Mouse (Mus musculus): ENCODE data around the gene 1810010H24Rik.

The 1810010H24Rik gene

DNA sequence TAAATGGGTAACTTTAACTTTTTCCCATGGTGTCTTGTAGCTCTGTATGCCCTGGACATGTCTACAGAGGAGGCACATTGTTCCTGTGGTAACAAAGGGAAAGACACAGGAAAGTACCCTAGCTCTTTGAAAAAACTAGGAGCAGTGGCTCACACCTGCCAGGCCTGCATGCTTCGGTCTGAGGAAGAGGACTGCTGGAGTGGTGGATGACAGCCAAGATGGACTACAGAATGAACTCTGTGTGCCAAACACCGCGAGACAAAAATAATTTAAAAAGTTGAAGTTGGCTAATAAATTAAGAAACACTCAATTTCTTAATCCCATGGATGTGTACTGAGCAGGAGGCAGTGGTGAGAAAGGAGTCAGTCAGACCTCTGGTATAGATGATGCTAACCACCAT is 15.9 kb downstream of the 1810010H24Rik start:
- in situ Hi-C loops (cut with MboI, MseI): loop anchor here (10.0 kb wide), 1 partner anchor 747 kb away; no protein-coding TSS in a partner anchor

DNA sequence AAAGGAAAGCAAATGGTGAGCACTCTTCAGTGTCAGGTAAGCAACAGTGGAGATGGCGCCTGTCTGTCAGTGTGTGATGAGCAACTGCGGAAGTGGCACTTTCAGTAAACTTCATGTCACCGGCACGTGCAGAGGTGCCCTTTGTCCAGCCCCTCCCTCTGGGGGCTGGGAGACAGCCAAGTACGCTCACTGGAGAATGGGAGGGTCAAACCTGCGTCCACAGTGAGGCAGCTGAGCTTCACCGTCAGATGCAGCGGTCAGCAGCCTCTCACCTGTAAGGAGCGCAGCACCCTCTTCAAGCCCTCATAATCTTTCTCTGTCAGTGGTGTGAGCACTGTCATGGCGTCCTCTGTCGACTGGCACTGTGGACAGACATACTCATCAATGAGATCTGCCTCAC is 17.9 kb downstream of the 1810010H24Rik start:
- in situ Hi-C loops (cut with MboI, MseI): loop anchor here (10.0 kb wide), 1 partner anchor 749 kb away; no protein-coding TSS in a partner anchor

DNA sequence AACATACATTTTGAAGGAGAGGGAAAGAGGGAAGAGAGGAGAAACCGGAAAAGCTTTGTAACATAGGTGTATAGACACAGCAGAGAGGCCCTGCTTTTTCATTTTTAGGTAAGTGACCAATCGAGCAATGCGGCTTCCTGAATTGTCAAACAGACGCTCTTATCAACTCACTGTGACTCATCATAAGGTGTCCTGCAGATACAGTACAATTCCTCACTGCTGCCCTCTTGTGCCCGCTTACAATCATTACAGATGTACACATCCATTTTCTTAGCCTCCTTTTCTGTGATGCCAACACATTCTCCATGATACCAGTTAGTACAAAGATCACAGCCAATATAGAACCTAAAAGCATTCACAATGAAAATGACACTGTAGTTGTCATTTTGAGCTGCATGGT is 18.8 kb downstream of the 1810010H24Rik start:
- in situ Hi-C loops (cut with MboI, MseI): loop anchor here (10.0 kb wide), 1 partner anchor 750 kb away; no protein-coding TSS in a partner anchor

DNA sequence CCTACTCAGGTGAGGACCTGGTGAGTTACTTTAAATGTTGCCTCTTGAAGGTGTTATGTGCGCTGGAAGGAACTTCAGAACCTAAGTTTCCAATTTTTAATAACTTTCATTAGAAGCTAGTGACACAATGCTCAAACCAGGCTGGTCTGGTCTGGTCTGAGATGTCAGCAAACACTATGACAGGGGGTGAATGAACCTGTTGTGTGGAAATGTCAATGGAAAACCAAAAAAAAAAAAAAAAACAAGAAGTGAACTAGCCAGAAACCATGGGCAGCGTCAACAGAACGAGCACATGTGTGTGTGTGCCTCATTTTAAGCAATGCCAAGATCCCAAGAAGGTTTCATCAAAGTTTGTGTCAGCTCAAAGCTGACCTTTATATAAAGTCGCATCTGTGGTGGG is 20.1 kb downstream of the 1810010H24Rik start:
- in situ Hi-C loops (cut with MboI, MseI): loop anchor here (10.0 kb wide), 1 partner anchor 751 kb away; no protein-coding TSS in a partner anchor

DNA sequence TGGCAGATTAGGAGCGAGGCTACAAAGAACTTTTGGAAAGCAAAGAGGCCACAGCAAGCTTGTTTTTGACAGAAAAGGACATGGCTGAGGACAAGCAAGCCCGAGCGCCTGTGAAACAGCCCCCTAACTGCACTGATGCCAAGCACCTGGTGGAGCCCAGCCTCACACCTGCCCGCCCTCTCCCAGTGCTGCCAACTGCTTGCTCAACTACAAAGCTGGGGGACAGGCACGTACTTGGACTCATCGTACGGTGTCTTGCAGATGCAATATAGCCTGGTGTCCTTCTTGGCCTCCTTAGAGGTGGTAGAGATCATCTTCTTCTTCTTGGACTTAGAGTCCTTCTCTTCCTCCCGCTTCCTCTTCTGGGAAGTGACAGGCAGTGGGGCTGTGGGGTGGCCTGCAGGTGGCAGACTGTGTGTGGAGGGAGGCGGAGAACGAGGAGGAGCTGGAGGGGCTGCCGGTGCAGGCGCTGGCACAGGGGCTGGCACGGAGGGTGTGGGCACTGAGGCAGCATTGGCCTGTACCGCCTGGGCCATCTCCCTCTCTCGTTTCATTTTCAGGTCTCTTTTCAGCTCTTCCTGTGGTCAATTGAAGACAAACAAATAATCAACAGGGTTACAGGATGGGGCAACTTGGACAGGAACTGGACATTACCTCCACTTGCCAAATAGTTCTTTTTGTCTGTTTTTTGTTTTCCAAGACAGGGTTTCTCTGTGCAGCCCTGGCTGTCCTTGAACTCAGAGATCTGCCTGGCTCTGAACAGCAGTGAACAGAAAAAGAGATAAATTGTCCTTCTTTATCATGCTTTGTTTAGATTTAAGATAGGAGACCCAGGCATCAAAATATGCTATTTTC is 21.5 kb downstream of the 1810010H24Rik start:
- in situ Hi-C loops (cut with MboI, MseI): loop anchor here (10.0 kb wide), 1 partner anchor 752 kb away; no protein-coding TSS in a partner anchor

DNA sequence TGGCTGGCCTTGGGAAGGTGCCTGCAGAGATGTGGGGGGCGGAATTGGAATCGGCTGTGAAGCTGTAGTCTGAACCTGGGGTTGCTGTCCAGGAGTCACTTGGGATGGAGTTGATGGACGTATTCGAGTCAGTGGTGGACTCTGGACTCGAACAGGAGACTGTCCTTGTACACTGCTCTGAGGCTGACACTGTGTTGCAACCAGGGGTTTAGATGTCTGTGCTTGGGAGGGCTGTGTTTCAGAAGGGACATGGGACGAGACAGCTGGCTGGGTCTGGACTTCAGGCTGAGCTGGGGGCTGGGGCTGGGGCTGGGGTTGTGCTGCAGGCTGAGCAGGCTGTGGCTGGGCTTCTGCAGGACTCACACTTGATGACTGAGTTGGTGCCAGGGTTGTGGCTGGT is 29.4 kb downstream of the 1810010H24Rik start:
- in situ Hi-C loops (cut with MboI, MseI): no loop called here

DNA sequence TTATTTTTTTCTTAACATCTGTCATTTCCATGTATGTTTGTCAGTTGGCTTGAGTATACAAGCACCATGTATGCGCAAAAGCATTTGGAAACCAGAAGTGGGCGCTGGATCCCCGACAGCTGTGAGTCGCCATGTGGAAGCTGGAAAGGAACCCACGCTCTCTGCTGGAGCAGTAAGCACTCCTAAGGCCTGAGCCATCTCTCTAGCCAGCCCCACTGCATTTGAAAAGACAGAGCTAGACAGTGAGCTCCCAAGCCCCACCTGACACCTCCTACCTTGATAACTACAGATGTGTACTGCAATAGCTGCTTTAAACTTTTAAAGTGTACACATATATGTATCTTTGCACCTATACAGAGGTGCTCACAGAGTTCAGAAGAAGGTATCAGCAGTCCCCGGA is 31.9 kb downstream of the 1810010H24Rik start:
- in situ Hi-C loops (cut with MboI, MseI): no loop called here

DNA sequence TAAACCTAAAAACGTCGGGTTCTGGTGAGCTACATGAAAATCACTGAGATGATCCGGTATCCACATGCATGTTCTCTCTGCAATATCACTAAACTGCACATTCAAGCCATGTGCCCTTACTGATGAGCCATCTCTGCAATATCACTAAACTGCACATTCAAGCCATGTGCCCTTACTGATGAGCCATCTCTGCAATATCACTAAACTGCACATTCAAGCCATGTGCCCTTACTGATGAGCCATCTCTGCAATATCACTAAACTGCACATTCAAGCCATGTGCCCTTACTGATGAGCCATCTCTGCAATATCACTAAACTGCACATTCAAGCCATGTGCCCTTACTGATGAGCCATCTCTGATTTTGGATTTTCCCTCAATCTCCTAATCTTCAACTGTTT is 34.2 kb downstream of the 1810010H24Rik start:
- in situ Hi-C loops (cut with MboI, MseI): loop anchor here (10.0 kb wide), 1 partner anchor 175 kb away; no protein-coding TSS in a partner anchor

DNA sequence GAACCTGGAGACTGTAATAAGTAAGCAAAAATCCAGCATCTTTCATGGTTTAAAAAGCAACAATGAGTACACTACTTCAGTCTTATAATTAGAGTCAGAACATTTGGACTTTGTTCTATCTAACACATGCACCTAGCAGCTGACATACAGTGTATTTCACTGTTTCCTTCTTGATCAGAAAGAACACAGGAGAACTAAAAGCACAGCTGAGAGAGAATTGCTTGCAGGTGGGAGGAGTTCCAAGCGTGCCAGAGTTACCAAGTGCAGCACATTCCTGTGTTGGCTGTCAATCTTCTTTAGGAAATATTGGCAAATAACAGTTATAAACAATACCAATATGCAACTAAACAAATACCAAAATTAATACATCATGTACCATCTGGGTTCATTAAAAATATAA is 35.5 kb downstream of the 1810010H24Rik start:
- in situ Hi-C loops (cut with MboI, MseI): loop anchor here (10.0 kb wide), 1 partner anchor 176 kb away; no protein-coding TSS in a partner anchor

DNA sequence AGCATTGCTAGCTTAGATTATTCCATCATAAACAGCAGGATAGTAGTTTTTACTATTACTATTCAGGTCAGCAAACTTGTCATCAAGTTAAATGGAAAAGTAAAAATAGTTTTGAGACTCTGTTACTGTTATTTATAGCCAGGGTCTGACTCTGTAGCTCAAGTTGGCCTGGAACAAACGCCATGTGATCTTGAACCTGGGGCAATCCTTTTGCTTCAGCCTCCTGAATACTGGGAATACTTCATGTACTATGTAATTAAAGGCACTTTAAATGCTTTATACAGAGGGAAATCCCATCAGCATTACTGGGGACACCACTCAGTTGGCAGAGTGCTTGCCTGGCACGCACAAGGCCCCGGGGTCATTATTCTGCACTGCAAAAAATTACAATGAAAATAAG is 37.6 kb downstream of the 1810010H24Rik start:
- in situ Hi-C loops (cut with MboI, MseI): loop anchor here (10.0 kb wide), 1 partner anchor 178 kb away; no protein-coding TSS in a partner anchor

DNA sequence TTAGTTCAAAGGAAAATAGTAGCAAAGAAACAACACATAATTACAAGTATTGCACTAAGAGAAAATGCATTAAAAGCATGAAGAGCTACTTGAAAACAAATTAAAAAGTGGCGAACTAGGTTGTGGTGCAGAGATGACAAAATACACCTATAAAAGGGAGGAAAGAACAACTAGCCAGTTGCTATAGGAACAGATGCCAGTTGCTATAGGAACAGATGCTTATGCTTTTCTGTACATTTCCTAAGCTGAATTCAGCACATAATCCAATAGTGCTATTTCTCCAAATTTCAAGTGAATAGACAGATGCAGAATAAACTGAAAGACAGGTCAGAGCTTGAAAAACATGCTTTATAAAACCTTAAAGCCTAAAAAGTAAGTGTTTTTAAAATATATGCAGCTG is 39.1 kb downstream of the 1810010H24Rik start:
- in situ Hi-C loops (cut with MboI, MseI): loop anchor here (10.0 kb wide), 1 partner anchor 180 kb away; no protein-coding TSS in a partner anchor

DNA sequence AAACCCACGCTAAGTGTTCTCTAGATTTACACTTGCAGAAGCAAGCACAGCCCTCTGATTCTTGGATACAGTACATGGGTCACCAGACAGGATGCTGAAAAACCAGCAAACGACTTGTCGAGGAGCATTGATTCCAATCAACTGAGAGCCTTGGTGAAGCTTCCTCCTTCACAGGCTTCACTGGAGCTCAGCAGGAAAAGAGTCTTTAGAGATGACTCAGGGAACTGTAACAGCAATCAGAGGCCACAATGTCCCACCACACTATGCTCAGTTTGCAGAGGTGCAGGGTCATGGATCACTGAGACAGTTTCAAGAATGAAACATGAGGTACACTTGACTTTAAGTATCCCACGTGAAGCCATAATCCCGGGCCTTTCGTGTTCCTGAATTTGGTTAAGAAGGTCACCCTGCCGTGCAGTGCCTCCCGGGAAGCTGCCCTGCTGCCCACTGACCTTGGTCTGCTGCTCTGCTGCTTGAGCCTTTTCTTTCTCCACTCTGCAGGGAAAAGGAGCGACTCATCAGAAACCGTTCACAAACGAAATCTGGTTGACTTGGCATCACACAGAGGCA is 39.8 kb downstream of the 1810010H24Rik start:
- in situ Hi-C loops (cut with MboI, MseI): loop anchor here (10.0 kb wide), 1 partner anchor 180 kb away; no protein-coding TSS in a partner anchor
